Mouse (Mus musculus) heart, postnatal 4 days (tissue): ENCODE data around the gene Aarsd1. TPM values are rescaled to one million over a fixed set of nuclear protein-coding genes. Genes with fewer than 3 reads are reported as not detected.
"Not testable (repeated sequence)": the region's sequence is repeated elsewhere in the genome, so short reads cannot be mapped to it uniquely, and the experiment has no call there.

Experiments used
- DNase-seq: peaks from one replicate; pipeline ENCODE4 v3.0.0; 2021
- total RNA-seq, 2 experiments: library from RNA; stranded (reverse); gene quantifications; 2 replicates each; pipeline ENCODE4 v1.2.3; 2021

Gene Aarsd1
- total RNA-seq, 2 experiments from 2014 or later: 25.0 to 27.1 TPM

DNA sequence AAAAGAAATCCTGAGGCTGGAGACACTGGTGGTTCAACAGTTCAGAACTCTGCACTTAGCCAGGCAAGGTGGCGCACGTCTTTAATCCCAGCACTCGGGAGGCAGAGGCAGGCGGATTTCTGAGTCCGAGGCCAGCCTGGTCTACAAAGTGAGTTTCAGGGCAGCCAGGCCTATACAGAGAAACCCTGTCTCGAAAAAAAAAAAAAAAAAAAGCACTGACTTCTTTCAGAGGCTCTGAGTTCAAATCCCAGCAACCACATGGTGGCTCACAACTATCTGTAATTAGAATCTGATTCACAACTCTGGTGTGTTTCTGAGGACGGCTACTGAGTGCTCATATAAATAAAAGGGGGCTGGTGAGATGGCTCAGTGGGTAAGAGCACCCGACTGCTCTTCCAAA is 29.4 kb upstream of the Aarsd1 start:
- DNase-seq: not testable (repeated sequence)

GRCm38 (mm10) chr11:101446319-101446718 is 28.9 kb upstream of the Aarsd1 start:
- DNase-seq: no peak

- DNase-seq: no peak
Measured at GRCm38 (mm10) chr11:101442760-101443159, 25.3 kb upstream of the Aarsd1 start.

DNA sequence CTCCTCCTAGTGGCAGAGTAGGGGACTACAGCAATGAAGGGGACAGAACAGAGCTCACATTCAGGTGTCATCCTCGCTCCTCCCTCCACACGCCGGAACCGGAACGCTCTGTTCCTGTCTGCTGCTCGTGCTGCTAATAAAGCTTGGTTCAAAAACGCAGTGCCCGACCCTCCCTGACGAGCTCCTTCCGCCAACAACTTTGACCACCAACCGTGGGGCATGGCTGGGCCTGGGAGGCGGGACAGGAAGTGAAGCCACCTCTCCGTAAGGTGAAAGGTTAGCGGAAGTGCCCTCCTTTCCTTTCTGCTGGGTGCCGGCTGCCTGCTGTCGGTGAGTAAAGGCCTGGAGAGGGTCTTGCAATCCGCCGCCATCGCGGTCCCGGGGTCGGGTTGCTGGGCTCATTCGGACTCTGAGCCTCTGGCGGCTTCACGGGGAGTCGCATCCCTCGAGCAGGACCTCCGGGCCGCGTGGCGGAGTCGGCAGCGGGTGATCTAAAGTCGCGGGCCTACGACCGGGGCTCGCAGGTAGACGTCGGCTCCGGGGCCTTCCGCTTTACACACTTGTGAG is 24.8 kb upstream of the Aarsd1 start, which contains the start of gene Rpl27:
Gene Rpl27, plus strand, starts transcription at position 172 of the 567 bp plus-strand sequence.
- peak; percentile 96 for DNase-seq

- DNase-seq: not testable (repeated sequence)
Measured at GRCm38 (mm10) chr11:101441450-101442126, 24.2 kb upstream of the Aarsd1 start.

DNA sequence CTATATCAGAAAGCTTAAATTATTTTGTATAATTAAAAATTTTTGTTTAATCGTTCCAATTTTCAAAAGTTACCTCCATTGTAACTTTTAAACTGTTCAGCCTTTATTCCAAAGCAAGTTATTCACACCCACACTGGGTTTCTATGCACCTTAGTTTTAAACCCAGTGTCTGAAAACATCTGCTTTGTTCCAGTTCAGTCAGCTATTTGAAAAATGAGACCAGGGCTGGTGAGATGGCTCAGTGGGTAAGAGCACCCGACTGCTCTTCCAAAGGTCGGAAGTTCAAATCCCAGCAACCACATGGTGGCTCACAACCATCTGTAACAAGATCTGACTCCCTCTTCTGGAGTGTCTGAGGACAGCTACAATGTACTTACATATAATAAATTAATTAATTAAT is 20.6 kb upstream of the Aarsd1 start:
- DNase-seq: not testable (repeated sequence)

- DNase-seq: no peak
Measured at GRCm38 (mm10) chr11:101436916-101437315, 19.5 kb upstream of the Aarsd1 start.

- no peak for DNase-seq
Measured at GRCm38 (mm10) chr11:101435831-101436230, 18.4 kb upstream of the Aarsd1 start.

GRCm38 (mm10) chr11:101433396-101433795 is 16.0 kb upstream of the Aarsd1 start:
- DNase-seq: no peak

GRCm38 (mm10) chr11:101431327-101431726 is 13.9 kb upstream of the Aarsd1 start:
- DNase-seq: no peak

GRCm38 (mm10) chr11:101426165-101426564 is 8.8 kb upstream of the Aarsd1 start:
- DNase-seq: no peak

- DNase-seq: peak; percentile 99
Measured at GRCm38 (mm10) chr11:101424925-101425813, 7.8 kb upstream of the Aarsd1 start, which contains the start of the genes Rundc1 and Ptges3l. Gene Rundc1 (plus strand): TSS chr11:101425085. Gene Ptges3l (minus strand): TSS chr11:101425333.

DNA sequence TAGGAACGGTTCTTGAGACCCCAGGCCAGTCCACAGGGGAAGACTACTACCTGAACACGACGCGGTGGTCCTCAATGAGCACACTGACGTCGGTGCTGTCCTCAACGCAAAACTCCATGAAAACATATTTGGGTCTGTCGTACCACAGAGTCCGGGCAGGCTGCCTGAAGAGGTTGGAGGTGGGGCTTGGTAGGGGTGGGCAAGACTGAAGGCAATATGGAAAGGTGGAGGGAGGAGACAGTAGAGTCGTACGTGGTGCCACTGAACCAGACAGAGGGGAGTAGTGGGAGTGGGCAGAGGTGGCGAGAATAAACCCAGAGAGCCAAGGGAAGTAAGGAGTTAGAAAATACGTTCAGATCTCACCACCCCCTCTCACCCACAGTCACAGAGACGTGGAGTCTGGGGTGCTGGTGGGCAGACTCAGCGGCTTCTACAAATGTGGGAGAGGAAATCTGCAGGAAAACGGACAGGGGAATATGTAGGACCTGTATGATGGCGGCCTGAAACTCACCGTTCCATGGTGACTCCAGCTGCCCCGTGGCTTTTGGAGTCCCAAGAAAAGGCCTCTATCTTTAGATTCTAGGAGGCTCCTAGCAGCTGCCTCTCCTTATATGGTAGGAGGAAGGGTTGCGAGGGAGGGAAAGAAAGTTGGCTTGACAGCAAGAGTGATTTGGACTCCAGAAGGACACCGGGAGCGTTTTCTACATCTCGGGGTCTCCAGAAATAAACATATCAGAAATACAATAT is 6.9 kb upstream of the Aarsd1 start, which contains the start of gene Gm27029:
Gene Gm27029, minus strand, starts transcription at position 692 of the 747 bp plus-strand sequence.
- peak; percentile 65 for DNase-seq

GRCm38 (mm10) chr11:101420148-101420547 is 2.7 kb upstream of the Aarsd1 start:
- no peak for DNase-seq

GRCm38 (mm10) chr11:101419610-101420009 is 2.2 kb upstream of the Aarsd1 start:
- no peak for DNase-seq

DNA sequence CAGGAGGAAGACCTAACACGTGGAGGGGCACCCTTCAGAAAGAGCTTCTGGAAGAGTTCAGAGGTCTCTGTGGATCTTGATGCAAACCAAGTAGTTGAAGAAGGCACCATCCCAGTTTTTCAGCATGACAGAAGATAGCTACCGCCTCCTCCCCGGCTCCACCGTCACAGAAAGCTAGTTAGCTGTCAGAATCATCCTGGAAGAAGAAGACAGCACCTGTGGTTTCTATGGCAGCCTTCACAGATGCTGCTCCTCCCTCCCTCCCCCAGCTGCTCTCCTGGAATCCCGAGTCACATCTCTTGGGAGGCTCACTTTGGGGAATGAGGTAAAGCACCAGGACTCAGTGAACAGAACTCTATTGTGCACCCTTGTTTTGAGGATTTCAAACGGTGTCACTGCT is 1.6 kb upstream of the Aarsd1 start:
- no peak for DNase-seq

- DNase-seq: no peak
Measured at GRCm38 (mm10) chr11:101416433-101417100, 848 bp downstream of the Aarsd1 start.

DNA sequence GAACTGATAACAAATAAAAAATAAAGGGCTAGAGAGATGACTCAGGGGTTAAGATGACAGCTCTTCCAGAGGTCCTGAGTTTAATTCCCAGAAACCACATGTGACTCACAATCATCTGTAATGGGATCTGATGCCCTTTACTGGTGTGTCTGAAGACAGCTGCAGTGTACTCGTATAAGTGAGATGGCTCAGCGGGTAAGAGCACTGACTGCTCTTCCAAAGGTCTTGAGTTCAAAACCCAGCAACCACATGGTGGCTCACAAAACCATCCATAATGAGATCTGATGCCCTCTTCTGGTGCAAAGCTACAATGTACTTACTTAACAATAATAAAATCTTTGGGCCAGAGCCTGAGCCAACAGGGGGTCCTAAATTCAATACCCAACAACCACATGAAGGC is 2.1 kb downstream of the Aarsd1 start:
- no peak for DNase-seq

- DNase-seq: peak; percentile 86
Measured at GRCm38 (mm10) chr11:101395110-101395509, 22.3 kb downstream of the Aarsd1 start.

- DNase-seq: no peak
Measured at GRCm38 (mm10) chr11:101381817-101382216, 35.6 kb downstream of the Aarsd1 start.

- no peak for DNase-seq
Measured at GRCm38 (mm10) chr11:101378926-101379325, 38.5 kb downstream of the Aarsd1 start.

- DNase-seq: not testable (repeated sequence)
Measured at GRCm38 (mm10) chr11:101378196-101378595, 39.2 kb downstream of the Aarsd1 start.
